ENCODE assay signal across 35 mouse cellular contexts in the genomic region with DNA sequence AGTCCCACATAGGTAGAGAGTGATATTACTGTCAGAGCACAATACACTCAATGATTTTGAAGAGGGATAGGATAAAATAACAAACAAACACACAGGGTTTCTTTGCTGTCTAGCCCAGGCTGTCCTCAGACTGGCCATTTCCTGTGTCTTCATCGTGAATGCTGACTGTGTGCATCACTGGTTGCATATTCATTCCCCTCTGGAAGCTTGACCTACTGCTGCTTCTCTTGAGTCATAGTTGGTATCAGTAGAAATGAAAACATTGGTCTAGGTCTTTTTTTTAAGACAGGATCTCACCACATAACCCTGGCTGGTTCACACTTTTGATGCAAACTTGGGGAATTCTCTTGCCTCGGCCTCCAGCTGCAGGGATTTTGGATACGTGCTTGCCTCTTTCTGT. TPM values are rescaled to one million over a fixed set of nuclear protein-coding genes. Genes with fewer than 3 reads are reported as not detected.
A peak's percentile ranks its signal among the peaks of the same experiment; 100 is the strongest.
DNase-seq lines count a peak whose midpoint lies in the region; ATAC-seq lines count a peak whose summit lies in the region.
"Had no signal": no experiment of that assay in that cellular context is flagged by ENCODE, and none has a peak within 500 bp of the region (broad histone marks: within the 10 kb centered on the region; RNA-seq: fewer than 3 reads in every experiment).

No protein-coding gene starts in this region.

- H3K9me3 ChIP-seq in heart, embryonic 13.5 days: no peaks in the 10 kb centered on the region
- H3K9me3 ChIP-seq in liver, embryonic 15.5 days (replicated peaks): no peaks in the 10 kb centered on the region
- no peaks in the 10 kb centered on the region for H3K9me3 ChIP-seq in neural tube, embryonic 15.5 days (replicated peaks)
- H3K9me3 ChIP-seq: forebrain, embryonic 15.5 days; hindbrain, embryonic 12.5 days had no signal

- H3K4me2 ChIP-seq in heart, embryonic 13.5 days: peak overlapping the region; percentile 21; the same call in 1 of the 2 replicates
- H3K4me2 ChIP-seq in liver, embryonic 15.5 days: peak overlapping the region; percentile 61; the same call in 1 of the 2 replicates
- no peak overlapping the region for H3K4me2 ChIP-seq in neural tube, embryonic 15.5 days
- H3K4me2 ChIP-seq: forebrain, embryonic 15.5 days; hindbrain, embryonic 12.5 days had no signal

- no peak overlapping the region for H3K4me3 ChIP-seq in heart, embryonic 13.5 days
- no peak overlapping the region for H3K4me3 ChIP-seq in liver, embryonic 15.5 days (replicated peaks)
- no peak overlapping the region for H3K4me3 ChIP-seq in neural tube, embryonic 15.5 days (replicated peaks)
- H3K4me3 ChIP-seq: forebrain, embryonic 15.5 days; gastrocnemius, adult 2 months; heart, adult 2 months; hindbrain, embryonic 12.5 days had no signal

- no peak for DNase-seq in heart, postnatal 10 days
- DNase-seq in 416B (ENCODE audit: low read depth) (peak; percentile 68), NIH3T3 (ENCODE audit: low read depth) (peak; percentile 47)
- DNase-seq in thymus, postnatal 36 days: no peak
- no peak for DNase-seq in thymus, postnatal 10 days (ENCODE audit: low spot score in 2 of 2)
- DNase-seq: adrenal gland, postnatal 36 days; B cell, adult 2 months; cerebellum, adult 2 months; cerebellum, postnatal 14 days; gastrocnemius, adult 2 months; heart, adult 2 months; kidney, adult 11 months; kidney, postnatal 14 days; layer of hippocampus, adult 9-11 months; lung, postnatal 4 days; midbrain, embryonic 14.5 days; right cerebral cortex, postnatal 25 days; spleen, adult 18-20 months; thymus, postnatal 25 days had no signal

- H3K36me3 ChIP-seq in heart, embryonic 13.5 days: peaks cover 2% of the 10 kb centered on the region
- H3K36me3 ChIP-seq in liver, embryonic 15.5 days (replicated peaks): peaks cover 12% of the 10 kb centered on the region
- H3K36me3 ChIP-seq in neural tube, embryonic 15.5 days: no peaks in the 10 kb centered on the region
- H3K36me3 ChIP-seq: forebrain, embryonic 15.5 days; hindbrain, embryonic 12.5 days had no signal

- intact Hi-C loops in heart, postnatal 10 days (cut with DNase I): no loop called here

- H3K4me1 ChIP-seq in heart, embryonic 13.5 days: peaks cover 84% of the 10 kb centered on the region
- H3K4me1 ChIP-seq in liver, embryonic 15.5 days (replicated peaks): peaks cover 91% of the 10 kb centered on the region
- H3K4me1 ChIP-seq in neural tube, embryonic 15.5 days: peaks cover 17% of the 10 kb centered on the region

- ATAC-seq in heart, embryonic 13.5 days (ENCODE audit: extremely low read depth, insufficient number of reproducible peaks, low FRiP score, low TSS enrichment): no peak
- ATAC-seq in liver, embryonic 15.5 days (ENCODE audit: insufficient read depth): no peak
- no peak for ATAC-seq in neural tube, embryonic 15.5 days (ENCODE audit: low FRiP score)
- ATAC-seq: forebrain, embryonic 15.5 days; hindbrain, postnatal 0 days; lung, postnatal 0 days had no signal

- H3K27ac ChIP-seq in heart, embryonic 13.5 days (replicated peaks): no peak overlapping the region
- peak overlapping the region; percentile 96 for H3K27ac ChIP-seq in liver, embryonic 15.5 days (replicated peaks)
- no peak overlapping the region for H3K27ac ChIP-seq in neural tube, embryonic 15.5 days (replicated peaks)
- H3K27ac ChIP-seq: forebrain, embryonic 15.5 days; gastrocnemius, adult 2 months; heart, adult 2 months; hindbrain, embryonic 12.5 days; hindbrain, postnatal 0 days had no signal

- H3K9ac ChIP-seq in heart, embryonic 13.5 days: no peak overlapping the region
- no peak overlapping the region for H3K9ac ChIP-seq in liver, embryonic 15.5 days
- H3K9ac ChIP-seq in neural tube, embryonic 15.5 days (replicated peaks): no peak overlapping the region
- H3K9ac ChIP-seq: forebrain, embryonic 15.5 days; hindbrain, embryonic 12.5 days had no signal

- no peaks in the 10 kb centered on the region for H3K27me3 ChIP-seq in heart, embryonic 13.5 days (replicated peaks)
- no peaks in the 10 kb centered on the region for H3K27me3 ChIP-seq in liver, embryonic 15.5 days
- H3K27me3 ChIP-seq in neural tube, embryonic 15.5 days (replicated peaks): no peaks in the 10 kb centered on the region
- H3K27me3 ChIP-seq: CH12.LX; forebrain, embryonic 15.5 days; hindbrain, embryonic 12.5 days had no signal

- WGBS in heart, embryonic 13.5 days: 84% methylated on average over 3 of the region's 3 CpGs
- WGBS in liver, embryonic 15.5 days (ENCODE audit: insufficient replicate concordance): 57% methylated on average over 3 of the region's 3 CpGs
- WGBS in neural tube, embryonic 15.5 days: 87% methylated on average over 3 of the region's 3 CpGs

RNA-seq across cellular contexts. Expression of a gene that starts 28.5 kb away (rescaled TPM):
- 16.7 and 18.7 TPM in 2 replicates for polyA plus RNA-seq in heart, embryonic 13.5 days (2015; fragmentation: Nextera tagmentation; extraction: Ambion mirVana)
- not detected for total RNA-seq in heart, postnatal 10 days (2021)
- polyA plus RNA-seq in liver, embryonic 15.5 days (2015; fragmentation: Nextera tagmentation; extraction: Ambion mirVana): 7.9 and 11.4 TPM in 2 replicates
- 36.7 and 40.5 TPM in 2 replicates for polyA plus RNA-seq in neural tube, embryonic 15.5 days (2015; fragmentation: Nextera tagmentation; extraction: Ambion mirVana)
- total RNA-seq: adrenal gland, postnatal 36 days; gastrocnemius, adult 2 months; gastrocnemius, postnatal 4 days; heart, adult 2 months; heart, postnatal 25 days; hindbrain, postnatal 0 days; left cerebral cortex, adult 18-20 months; left cerebral cortex, postnatal 14 days; liver, adult 2 months; monocyte, adult 5-6 weeks; neutrophil, adult 5-6 weeks had no signal
- polyA plus RNA-seq: brain, embryonic 14.5 days; cerebellum, adult 2 months; heart, adult 2 months had no signal

RNA-seq across cellular contexts. Expression of a gene that starts 49.5 kb away (rescaled TPM):
- polyA plus RNA-seq in heart, embryonic 13.5 days (2015; fragmentation: Nextera tagmentation; extraction: Ambion mirVana): 103 and 112 TPM in 2 replicates
- 100 to 1,000 TPM; 198 to 202 TPM for total RNA-seq in heart, postnatal 10 days (2021)
- 49.8 and 53.6 TPM in 2 replicates for polyA plus RNA-seq in liver, embryonic 15.5 days (2015; fragmentation: Nextera tagmentation; extraction: Ambion mirVana)
- polyA plus RNA-seq in neural tube, embryonic 15.5 days (2015; fragmentation: Nextera tagmentation; extraction: Ambion mirVana): 22.2 and 35.9 TPM in 2 replicates

RNA-seq across cellular contexts. Expression of a gene that starts 58.7 kb away (rescaled TPM):
- polyA plus RNA-seq in heart, embryonic 13.5 days (2015; fragmentation: Nextera tagmentation; extraction: Ambion mirVana): 6.5 and 6.9 TPM in 2 replicates
- 10 to 100 TPM; 51.9 to 56.5 TPM for total RNA-seq in heart, postnatal 10 days (2021)
- polyA plus RNA-seq in liver, embryonic 15.5 days (2015; fragmentation: Nextera tagmentation; extraction: Ambion mirVana): 7.9 and 12.1 TPM in 2 replicates
- 18.2 and 30.9 TPM in 2 replicates for polyA plus RNA-seq in neural tube, embryonic 15.5 days (2015; fragmentation: Nextera tagmentation; extraction: Ambion mirVana)

Comparison
In these comparisons a context has a peak if more than half of its experiments do, and no peak if none do; other contexts are left out.
1. DNase-seq: peak in 416B (single experiment) and NIH3T3 (single experiment); none in heart, postnatal 10 days (0 of 2), thymus, postnatal 36 days (0 of 2) and thymus, postnatal 10 days (0 of 2).